Mouse (Mus musculus): ENCODE results near the gene Ssbp1.

Gene Ssbp1

GRCm38 (mm10) chr6:40470916-40471719 lies at the start of gene Ssbp1:
Gene Ssbp1, plus strand, starts transcription at chr6:40471352.
- peak; percentile 89 to 91 for DNase-seq (ENCODE audit: low spot score in 2 of 2)

DNA sequence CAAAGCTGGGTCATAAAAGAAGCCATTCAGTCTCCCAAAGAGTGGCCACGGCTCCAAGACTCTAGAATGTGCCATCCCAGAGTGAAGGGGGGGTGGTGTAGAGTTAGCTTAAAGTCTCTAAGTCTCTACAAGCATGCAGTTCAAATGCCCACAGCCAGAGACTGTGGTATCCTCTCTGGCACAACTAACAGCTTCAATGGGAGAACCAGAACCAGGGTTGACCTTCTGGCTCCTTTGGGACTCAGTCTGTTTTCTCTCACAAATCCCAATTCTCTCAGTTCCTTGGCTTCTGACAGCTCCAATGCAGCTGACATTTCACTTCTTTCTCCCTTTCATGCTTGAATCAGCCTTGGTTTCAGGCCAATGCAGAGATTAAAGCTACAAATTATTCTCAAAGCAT lies 48.1 kb upstream of the Ssbp1 start:
- no peak for DNase-seq (ENCODE audit: low spot score in 2 of 2)

GRCm38 (mm10) chr6:40423774-40424173 lies 47.4 kb upstream of the Ssbp1 start:
- peak; percentile 30 to 33 for DNase-seq (ENCODE audit: low spot score in 2 of 2)

GRCm38 (mm10) chr6:40427441-40427840 lies 43.7 kb upstream of the Ssbp1 start:
- DNase-seq (ENCODE audit: low spot score in 2 of 2): no peak

DNA sequence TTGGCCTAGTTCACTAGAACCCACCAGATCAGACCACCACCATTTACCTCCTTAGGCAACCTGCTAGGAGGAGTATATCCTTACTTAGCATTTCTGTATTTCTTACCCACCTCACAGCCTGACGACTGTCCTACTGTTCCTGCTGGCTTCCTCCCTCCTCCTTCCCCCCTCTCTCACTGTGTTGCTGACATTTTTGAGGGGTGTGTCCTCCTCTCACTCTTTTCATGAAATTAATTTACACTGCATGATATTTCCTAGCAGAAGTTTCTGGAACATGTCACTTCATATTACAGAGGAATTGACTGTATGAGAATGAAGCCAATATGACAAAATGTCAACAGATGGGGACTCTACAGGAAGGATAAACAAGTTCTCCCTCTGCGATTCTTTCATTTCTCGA lies 42.5 kb upstream of the Ssbp1 start:
- no peak for DNase-seq (ENCODE audit: low spot score in 2 of 2)

- peak in 1 of 2 experiments; percentile 4 for DNase-seq (ENCODE audit: low spot score in 2 of 2)
Observed at GRCm38 (mm10) chr6:40429521-40429931, 41.6 kb upstream of the Ssbp1 start.

- DNase-seq (ENCODE audit: low spot score in 2 of 2): no peak
Observed at GRCm38 (mm10) chr6:40430251-40430650, 40.9 kb upstream of the Ssbp1 start.

DNA sequence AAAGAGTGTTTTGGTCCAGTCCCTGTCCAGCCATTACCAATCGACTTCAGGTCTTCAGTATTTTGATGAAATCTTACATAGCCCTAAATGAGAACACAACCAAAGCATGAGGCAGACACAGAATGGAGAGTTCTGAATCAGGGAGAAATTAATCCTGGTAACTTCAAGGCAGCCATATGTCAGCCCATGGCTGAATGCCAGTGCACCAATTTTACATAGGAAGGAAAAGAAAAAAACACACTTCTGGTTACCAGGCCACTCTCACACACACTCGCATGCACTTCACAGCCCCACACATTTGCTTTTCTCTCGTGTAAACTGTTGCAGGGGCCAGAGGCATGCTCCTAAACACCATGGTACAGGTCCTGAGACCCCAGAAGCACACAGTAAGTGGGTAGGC lies 40.3 kb upstream of the Ssbp1 start:
- no peak for DNase-seq (ENCODE audit: low spot score in 2 of 2)

DNA sequence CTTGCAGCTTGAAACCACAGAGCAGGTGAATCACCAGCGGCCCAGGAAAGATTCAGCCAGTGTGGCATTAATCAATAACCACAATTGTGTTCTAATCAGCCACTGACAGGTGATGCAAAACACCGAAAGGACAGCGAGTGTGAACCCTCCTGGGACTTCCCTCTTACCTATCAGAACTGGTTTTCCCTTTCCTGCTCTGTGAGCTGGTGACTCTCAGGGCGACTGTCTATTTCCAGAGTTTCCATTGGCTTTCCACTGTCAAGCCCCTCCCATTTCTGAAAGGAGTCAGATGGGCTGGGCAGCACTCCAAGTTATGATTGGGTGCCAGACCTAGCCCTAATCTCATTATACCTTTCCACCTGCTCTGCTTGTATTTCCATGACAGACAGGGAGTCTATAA lies 39.8 kb upstream of the Ssbp1 start:
- no peak for DNase-seq (ENCODE audit: low spot score in 2 of 2)

DNA sequence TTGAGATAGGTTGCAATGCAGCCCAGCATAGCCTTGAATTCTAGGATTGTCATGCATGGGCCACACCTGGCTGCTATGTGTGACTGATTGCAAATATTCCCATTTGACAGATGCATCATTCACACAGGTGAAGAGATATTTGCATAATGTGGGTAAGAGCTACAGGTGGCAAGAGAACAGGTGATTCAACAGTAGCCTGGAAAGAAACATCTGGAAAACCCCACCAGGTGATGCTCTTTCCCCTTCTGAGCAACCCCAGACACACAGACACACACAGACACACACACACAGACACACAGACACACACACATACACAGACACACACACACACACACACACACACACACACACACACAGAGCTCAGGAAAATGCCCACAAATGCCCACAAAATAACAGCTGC lies 39.3 kb upstream of the Ssbp1 start:
- DNase-seq (ENCODE audit: low spot score in 2 of 2): no peak

GRCm38 (mm10) chr6:40432346-40433275 lies 38.5 kb upstream of the Ssbp1 start:
- no peak for DNase-seq (ENCODE audit: low spot score in 2 of 2)

- DNase-seq (ENCODE audit: low spot score in 2 of 2): no peak
Observed at GRCm38 (mm10) chr6:40434697-40435096, 36.5 kb upstream of the Ssbp1 start.

DNA sequence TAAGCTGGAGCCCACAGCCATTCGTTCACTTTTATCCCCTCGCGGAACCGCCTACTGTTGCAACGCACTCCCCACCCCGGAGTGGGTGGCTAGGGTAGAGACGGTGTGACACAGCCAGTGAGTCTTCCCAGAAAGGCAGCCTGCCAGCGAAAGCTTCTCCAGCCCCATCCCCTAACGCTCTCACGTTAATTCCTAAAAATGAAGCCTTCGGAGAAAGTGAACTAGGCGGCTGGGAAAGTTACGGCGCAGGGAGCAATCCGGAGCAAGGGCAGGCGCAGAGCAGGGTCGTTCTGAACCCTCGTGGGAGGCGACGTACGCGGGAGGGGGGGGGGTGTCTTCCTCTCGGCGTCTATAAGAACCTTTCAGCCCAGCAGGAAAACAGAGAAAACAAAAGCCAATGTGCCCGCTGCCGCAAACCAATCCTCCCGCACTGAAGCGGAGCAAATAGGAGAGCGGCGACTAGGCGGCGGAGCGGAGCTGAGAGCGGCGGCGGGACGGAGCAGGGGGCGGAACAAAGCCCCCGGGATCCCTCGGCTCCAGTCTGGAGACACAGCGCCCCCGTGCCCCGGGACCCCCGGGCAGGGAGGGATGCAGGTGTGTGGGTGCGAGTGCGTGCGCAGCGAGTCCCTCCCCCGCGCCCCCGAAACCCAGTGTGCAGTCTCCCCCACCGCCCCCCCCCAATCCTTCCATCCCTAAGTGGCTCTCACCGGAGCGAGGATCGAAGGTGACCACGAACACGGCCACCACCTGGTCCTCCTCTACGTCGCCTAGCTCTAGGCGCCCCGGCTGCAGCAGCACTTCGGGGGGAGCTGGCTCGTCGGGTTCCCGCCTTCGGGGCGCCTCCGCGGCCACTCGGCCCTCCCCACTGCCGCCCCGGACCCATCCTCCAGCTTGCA lies 35.8 kb upstream of the Ssbp1 start:
- DNase-seq (ENCODE audit: low spot score in 2 of 2): peak; percentile 24 to 36

GRCm38 (mm10) chr6:40436047-40436483 lies 35.1 kb upstream of the Ssbp1 start, which contains the start of gene E330009J07Rik:
Gene E330009J07Rik, minus strand, starts transcription at chr6:40436135.
- DNase-seq (ENCODE audit: low spot score in 2 of 2): peak; percentile 77 to 81

- no peak for DNase-seq (ENCODE audit: low spot score in 2 of 2)
Observed at GRCm38 (mm10) chr6:40438936-40439335, 32.2 kb upstream of the Ssbp1 start, which contains the start of gene Wee2. Gene Wee2, plus strand, starts transcription at chr6:40439088.

- no peak for DNase-seq (ENCODE audit: low spot score in 2 of 2)
Observed at GRCm38 (mm10) chr6:40439731-40440130, 31.4 kb upstream of the Ssbp1 start.

DNA sequence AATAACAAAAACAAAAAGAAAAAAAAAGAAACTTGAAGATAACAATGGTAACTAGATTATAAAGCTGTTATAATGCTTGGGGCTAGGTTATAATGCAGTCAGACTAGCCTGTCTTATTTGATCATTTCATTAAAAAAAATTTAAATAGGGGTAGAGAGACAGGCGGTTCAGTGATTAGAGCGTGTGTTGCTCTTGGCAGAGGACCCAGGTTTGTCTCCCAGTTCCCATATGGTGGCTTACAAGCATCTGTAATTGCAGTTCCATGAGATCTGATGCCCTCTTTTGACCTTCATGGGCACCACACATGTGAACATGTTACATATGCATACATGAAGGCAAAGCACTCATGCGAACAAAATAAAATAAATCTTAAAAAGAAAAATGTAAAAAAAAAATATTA lies 29.9 kb upstream of the Ssbp1 start:
- DNase-seq (ENCODE audit: low spot score in 2 of 2): no peak

DNA sequence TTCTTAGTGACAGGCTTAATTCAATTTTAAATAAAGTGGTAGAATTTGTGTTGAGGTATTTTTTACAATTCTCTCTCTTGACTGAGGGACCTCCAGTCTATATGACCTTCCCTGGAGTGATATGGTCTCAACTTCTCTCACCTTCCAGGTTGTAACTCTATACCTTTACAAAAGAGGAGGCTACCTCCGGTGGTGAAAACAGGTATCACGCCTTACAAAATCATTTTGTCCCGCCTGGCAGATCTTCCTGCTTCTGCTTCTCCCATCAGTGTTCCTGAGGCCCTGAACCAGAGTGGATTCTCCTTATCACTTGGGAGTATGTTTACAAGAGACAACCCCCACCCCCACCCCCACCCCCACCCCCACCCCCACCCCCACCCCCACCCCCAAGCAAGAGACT lies 29.4 kb upstream of the Ssbp1 start:
- DNase-seq (ENCODE audit: low spot score in 2 of 2): no peak

- no peak for DNase-seq (ENCODE audit: low spot score in 2 of 2)
Observed at GRCm38 (mm10) chr6:40443281-40443928, 27.7 kb upstream of the Ssbp1 start.

DNA sequence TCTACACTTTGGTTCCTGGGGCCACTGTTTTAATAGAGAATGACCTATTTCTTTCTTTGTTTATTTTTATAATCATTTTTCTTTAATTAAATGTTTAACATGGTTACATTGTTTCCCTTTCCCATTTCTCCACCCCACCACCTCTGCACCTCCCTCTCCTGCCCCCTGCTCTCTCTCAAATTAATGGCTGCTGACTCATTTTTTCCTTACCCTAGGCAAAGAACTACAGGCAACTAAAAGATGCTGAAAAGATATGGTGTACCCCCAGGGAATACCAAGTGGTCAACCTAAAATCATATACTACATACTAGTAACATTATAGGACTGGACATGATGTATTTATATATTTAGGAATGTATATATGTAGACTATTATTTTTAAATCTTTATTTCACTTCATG lies 22.5 kb upstream of the Ssbp1 start:
- no peak for DNase-seq (ENCODE audit: low spot score in 2 of 2)
